Mouse (Mus musculus): ENCODE measurements around the gene Cgas.
"Not testable (repeated sequence)": the region's sequence is repeated elsewhere in the genome, so short reads cannot be mapped to it uniquely, and the experiment has no call there.

The Cgas gene

GRCm38 (mm10) chr9:78442579-78443392 lies at the start of gene Cgas:
Gene Cgas (minus strand): TSS chr9:78443237.
- no peaks in the 10 kb centered on the region for H3K9me3 ChIP-seq (ENCODE audit: low read length)
- H3K4me1 ChIP-seq (replicated peaks; ENCODE audit: low read depth, low read length), result peaks cover 28% of the 10 kb centered on the region
- H3K27me3 ChIP-seq (ENCODE audit: insufficient read depth, low read length), result peaks cover 63% of the 10 kb centered on the region
- H3K4me3 ChIP-seq (replicated peaks; ENCODE audit: low read length), result peak within 1 kb of the TSS; percentile 78
- TF ChIP-seq CTCF (conservative IDR thresholded peaks at IDR 0.05; ENCODE audit: low read length), result no peak
- no peak for TF ChIP-seq POU5F1 (IDR thresholded peaks at IDR 0.05; ENCODE audit: borderline replicate concordance, low read length)
- TF ChIP-seq NANOG (IDR thresholded peaks at IDR 0.05; ENCODE audit: borderline replicate concordance, low read length), result no peak
- no peaks in the 10 kb centered on the region for H3K36me3 ChIP-seq (ENCODE audit: insufficient read depth, low read length)

GRCm38 (mm10) chr9:78492254-78492653 lies 49.2 kb upstream of the Cgas start:
- no peaks in the 10 kb centered on the region for H3K36me3 ChIP-seq (ENCODE audit: insufficient read depth, low read length)
- no peak for TF ChIP-seq POU5F1 (IDR thresholded peaks at IDR 0.05; ENCODE audit: borderline replicate concordance, low read length)
- no peak for TF ChIP-seq CTCF (conservative IDR thresholded peaks at IDR 0.05; ENCODE audit: low read length)
- no peak for TF ChIP-seq NANOG (IDR thresholded peaks at IDR 0.05; ENCODE audit: borderline replicate concordance, low read length)
- H3K4me3 ChIP-seq (replicated peaks; ENCODE audit: low read length), result no peak overlapping the region
- H3K27me3 ChIP-seq (ENCODE audit: insufficient read depth, low read length), result no peaks in the 10 kb centered on the region
- H3K9me3 ChIP-seq (ENCODE audit: low read length), result no peaks in the 10 kb centered on the region
- H3K4me1 ChIP-seq (replicated peaks; ENCODE audit: low read depth, low read length), result peaks cover 31% of the 10 kb centered on the region

GRCm38 (mm10) chr9:78491169-78491568 lies 48.1 kb upstream of the Cgas start:
- Histone ChIP-seq H3K4me1 (replicated peaks; ENCODE audit: low read depth, low read length) (peaks cover 40% of the 10 kb centered on the region), H3K4me3 (replicated peaks; ENCODE audit: low read length) (no peak overlapping the region), H3K9me3 (ENCODE audit: low read length) (no peaks in the 10 kb centered on the region), H3K36me3 (ENCODE audit: insufficient read depth, low read length) (no peaks in the 10 kb centered on the region), H3K27me3 (ENCODE audit: insufficient read depth, low read length) (no peaks in the 10 kb centered on the region)
- no peak for TF ChIP-seq CTCF (conservative IDR thresholded peaks at IDR 0.05; ENCODE audit: low read length)
- no peak for TF ChIP-seq POU5F1 (IDR thresholded peaks at IDR 0.05; ENCODE audit: borderline replicate concordance, low read length)
- TF ChIP-seq NANOG (IDR thresholded peaks at IDR 0.05; ENCODE audit: borderline replicate concordance, low read length), result no peak

- no peaks in the 10 kb centered on the region for H3K27me3 ChIP-seq (ENCODE audit: insufficient read depth, low read length)
- H3K4me3 ChIP-seq (replicated peaks; ENCODE audit: low read length), result peak within 1 kb of the TSS; percentile 83
- H3K9me3 ChIP-seq (ENCODE audit: low read length), result no peaks in the 10 kb centered on the region
- H3K4me1 ChIP-seq (replicated peaks; ENCODE audit: low read depth, low read length), result peaks cover 62% of the 10 kb centered on the region
- no peak for TF ChIP-seq CTCF (conservative IDR thresholded peaks at IDR 0.05; ENCODE audit: low read length)
- TF ChIP-seq NANOG (IDR thresholded peaks at IDR 0.05; ENCODE audit: borderline replicate concordance, low read length), result no peak
- TF ChIP-seq POU5F1 (IDR thresholded peaks at IDR 0.05; ENCODE audit: borderline replicate concordance, low read length), result no peak
- H3K36me3 ChIP-seq (ENCODE audit: insufficient read depth, low read length), result no peaks in the 10 kb centered on the region
Measured at GRCm38 (mm10) chr9:78488890-78489420, 45.9 kb upstream of the Cgas start, which contains the start of gene Eef1a1. Gene Eef1a1 (minus strand): TSS chr9:78489151.

GRCm38 (mm10) chr9:78488021-78488420 lies 45.0 kb upstream of the Cgas start:
- not testable (repeated sequence) for H3K27me3 ChIP-seq (ENCODE audit: insufficient read depth, low read length); H3K36me3 ChIP-seq (ENCODE audit: insufficient read depth, low read length); H3K9me3 ChIP-seq (ENCODE audit: low read length)
- H3K4me1 ChIP-seq (replicated peaks; ENCODE audit: low read depth, low read length), result peaks cover 68% of the 10 kb centered on the region
- H3K4me3 ChIP-seq (replicated peaks; ENCODE audit: low read length), result peak overlapping the region; percentile 83

- Histone ChIP-seq H3K36me3 (ENCODE audit: insufficient read depth, low read length) (peaks cover 16% of the 10 kb centered on the region), H3K4me1 (replicated peaks; ENCODE audit: low read depth, low read length) (peaks cover 60% of the 10 kb centered on the region), H3K27me3 (ENCODE audit: insufficient read depth, low read length) (no peaks in the 10 kb centered on the region), H3K9me3 (ENCODE audit: low read length) (no peaks in the 10 kb centered on the region), H3K4me3 (replicated peaks; ENCODE audit: low read length) (no peak overlapping the region)
- TF ChIP-seq POU5F1 (IDR thresholded peaks at IDR 0.05; ENCODE audit: borderline replicate concordance, low read length) (no peak), NANOG (IDR thresholded peaks at IDR 0.05; ENCODE audit: borderline replicate concordance, low read length) (no peak), CTCF (conservative IDR thresholded peaks at IDR 0.05; ENCODE audit: low read length) (no peak)
Measured at GRCm38 (mm10) chr9:78484660-78485059, 41.6 kb upstream of the Cgas start.

GRCm38 (mm10) chr9:78482386-78482785 lies 39.3 kb upstream of the Cgas start:
- Histone ChIP-seq H3K4me3 (replicated peaks; ENCODE audit: low read length) (peak overlapping the region; percentile 88), H3K9me3 (ENCODE audit: low read length) (no peaks in the 10 kb centered on the region), H3K27me3 (ENCODE audit: insufficient read depth, low read length) (no peaks in the 10 kb centered on the region), H3K4me1 (replicated peaks; ENCODE audit: low read depth, low read length) (peaks cover 45% of the 10 kb centered on the region), H3K36me3 (ENCODE audit: insufficient read depth, low read length) (peaks cover 38% of the 10 kb centered on the region)
- TF ChIP-seq POU5F1 (IDR thresholded peaks at IDR 0.05; ENCODE audit: borderline replicate concordance, low read length) (no peak), NANOG (IDR thresholded peaks at IDR 0.05; ENCODE audit: borderline replicate concordance, low read length) (no peak), CTCF (conservative IDR thresholded peaks at IDR 0.05; ENCODE audit: low read length) (no peak)

- TF ChIP-seq POU5F1 (IDR thresholded peaks at IDR 0.05; ENCODE audit: borderline replicate concordance, low read length), result no peak
- no peak for TF ChIP-seq CTCF (conservative IDR thresholded peaks at IDR 0.05; ENCODE audit: low read length)
- no peak for TF ChIP-seq NANOG (IDR thresholded peaks at IDR 0.05; ENCODE audit: borderline replicate concordance, low read length)
- Histone ChIP-seq H3K4me1 (replicated peaks; ENCODE audit: low read depth, low read length) (peaks cover 39% of the 10 kb centered on the region), H3K9me3 (ENCODE audit: low read length) (no peaks in the 10 kb centered on the region), H3K27me3 (ENCODE audit: insufficient read depth, low read length) (no peaks in the 10 kb centered on the region), H3K36me3 (ENCODE audit: insufficient read depth, low read length) (peaks cover 45% of the 10 kb centered on the region), H3K4me3 (replicated peaks; ENCODE audit: low read length) (peak overlapping the region; percentile 96)
Measured at GRCm38 (mm10) chr9:78481423-78482331, 38.6 kb upstream of the Cgas start.

Measured in E14TG2a.4 (cell line).